Comparison of ENCODE assay signal across 23 mouse cellular contexts in the genomic region with DNA sequence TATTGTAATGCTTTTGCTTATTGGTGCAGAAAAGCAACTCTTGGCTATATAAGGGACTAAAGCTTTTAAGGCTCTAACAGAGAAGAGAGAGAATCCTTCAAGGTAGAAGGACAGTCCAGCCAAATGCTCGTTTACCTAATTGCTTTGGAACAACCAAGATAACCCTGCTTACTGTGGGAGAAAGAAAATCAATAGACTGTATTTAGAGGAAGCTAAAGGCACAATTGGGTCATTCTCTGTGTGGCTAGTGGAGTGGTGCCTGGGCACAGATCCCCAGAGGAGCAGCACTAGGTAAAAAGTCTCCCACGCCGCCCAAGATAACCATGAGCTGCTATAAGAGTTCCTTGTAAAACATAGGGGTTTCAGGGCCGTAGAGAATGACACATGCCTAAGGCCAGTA.
"Had no signal": no experiment of that assay in that cellular context is flagged by ENCODE, and none has a peak within 500 bp of the region (broad histone marks: within the 10 kb centered on the region; RNA-seq: fewer than 3 reads in every experiment).

No protein-coding gene starts in this region.

- H3K27me3 ChIP-seq: heart, embryonic 12.5 days; hindbrain, embryonic 15.5 days; limb, embryonic 13.5 days; limb, embryonic 15.5 days; liver, embryonic 13.5 days had no signal

- H3K36me3 ChIP-seq: heart, embryonic 10.5 days; heart, embryonic 12.5 days; hindbrain, embryonic 13.5 days; hindbrain, embryonic 15.5 days; kidney, embryonic 15.5 days; limb, embryonic 13.5 days; limb, embryonic 15.5 days; liver, embryonic 13.5 days had no signal

- H3K9ac ChIP-seq: heart, embryonic 12.5 days; hindbrain, embryonic 13.5 days; hindbrain, embryonic 15.5 days; kidney, embryonic 15.5 days; limb, embryonic 13.5 days; limb, embryonic 15.5 days; liver, embryonic 13.5 days had no signal

- H3K4me2 ChIP-seq: heart, embryonic 12.5 days; hindbrain, embryonic 13.5 days; hindbrain, embryonic 15.5 days; kidney, embryonic 15.5 days; limb, embryonic 13.5 days; limb, embryonic 15.5 days; liver, embryonic 13.5 days had no signal

- H3K4me3 ChIP-seq: heart, embryonic 10.5 days; heart, embryonic 12.5 days; hindbrain, embryonic 13.5 days; hindbrain, embryonic 15.5 days; kidney, embryonic 15.5 days; limb, embryonic 13.5 days; limb, embryonic 15.5 days; liver, embryonic 13.5 days had no signal

- H3K4me1 ChIP-seq: hindbrain, embryonic 13.5 days; hindbrain, embryonic 15.5 days; liver, embryonic 13.5 days had no signal

- ATAC-seq: hindbrain, postnatal 0 days; intestine, embryonic 16.5 days had no signal

- DNase-seq: gastrocnemius, postnatal 14 days; gastrocnemius, postnatal 36 days; heart, adult 18-20 months; heart, postnatal 10 days; kidney, adult 11 months; kidney, adult 2 months; kidney, adult 9 months; kidney, postnatal 14 days; kidney, postnatal 36 days; layer of hippocampus, adult 9-11 months; layer of hippocampus, postnatal 36 days; left cerebral cortex, postnatal 4 days; liver, embryonic 13.5 days had no signal

- H3K9me3 ChIP-seq: heart, embryonic 10.5 days; heart, embryonic 12.5 days; hindbrain, embryonic 13.5 days; hindbrain, embryonic 15.5 days; kidney, embryonic 15.5 days; limb, embryonic 13.5 days; limb, embryonic 15.5 days; liver, embryonic 13.5 days had no signal

- H3K27ac ChIP-seq: heart, embryonic 10.5 days; hindbrain, embryonic 13.5 days; hindbrain, embryonic 15.5 days; hindbrain, postnatal 0 days; kidney, embryonic 15.5 days; kidney, postnatal 0 days; limb, embryonic 13.5 days; limb, embryonic 15.5 days; liver, embryonic 13.5 days had no signal
